Mouse (Mus musculus): Measurements from ENCODE around the gene St3gal3.
A peak's percentile ranks its signal among the peaks of the same experiment; 100 is the strongest.

St3gal3 gene

GRCm38 (mm10) chr4:118085025-118085424 is 49.7 kb downstream of the St3gal3 start:
- DNase-seq: no peak

- peak; percentile 89 for DNase-seq
Measured at GRCm38 (mm10) chr4:118083217-118083951, 51.3 kb downstream of the St3gal3 start.

GRCm38 (mm10) chr4:118081608-118082331 is 52.9 kb downstream of the St3gal3 start:
- no peak for DNase-seq

GRCm38 (mm10) chr4:118080481-118080880 is 54.2 kb downstream of the St3gal3 start:
- no peak for DNase-seq

- DNase-seq: no peak
Measured at GRCm38 (mm10) chr4:118079195-118079594, 55.5 kb downstream of the St3gal3 start.

- no peak for DNase-seq
Measured at GRCm38 (mm10) chr4:118078576-118078975, 56.1 kb downstream of the St3gal3 start.

- peak; percentile 49 for DNase-seq
Measured at GRCm38 (mm10) chr4:118077293-118077752, 57.4 kb downstream of the St3gal3 start.

- no peak for DNase-seq
Measured at GRCm38 (mm10) chr4:118076648-118077047, 58.1 kb downstream of the St3gal3 start.

GRCm38 (mm10) chr4:118075343-118075742 is 59.4 kb downstream of the St3gal3 start:
- no peak for DNase-seq

GRCm38 (mm10) chr4:118074236-118074635 is 60.5 kb downstream of the St3gal3 start:
- no peak for DNase-seq

GRCm38 (mm10) chr4:118073128-118073527 is 61.6 kb downstream of the St3gal3 start:
- no peak for DNase-seq

GRCm38 (mm10) chr4:118071891-118072290 is 62.8 kb downstream of the St3gal3 start:
- DNase-seq: no peak

- DNase-seq: no peak
Measured at GRCm38 (mm10) chr4:118070255-118071234, 64.2 kb downstream of the St3gal3 start.

- no peak for DNase-seq
Measured at GRCm38 (mm10) chr4:118061809-118062463, 72.8 kb downstream of the St3gal3 start.

- no peak for DNase-seq
Measured at GRCm38 (mm10) chr4:118060915-118061530, 73.7 kb downstream of the St3gal3 start.

- no peak for DNase-seq
Measured at GRCm38 (mm10) chr4:118059816-118060475, 74.8 kb downstream of the St3gal3 start.

- peak; percentile 44 for DNase-seq
Measured at GRCm38 (mm10) chr4:118058116-118058677, 76.5 kb downstream of the St3gal3 start.

GRCm38 (mm10) chr4:118057076-118057475 is 77.6 kb downstream of the St3gal3 start:
- DNase-seq: no peak

- no peak for DNase-seq
Measured at GRCm38 (mm10) chr4:118054615-118055014, 80.1 kb downstream of the St3gal3 start.

- DNase-seq: no peak
Measured at GRCm38 (mm10) chr4:118053904-118054303, 80.8 kb downstream of the St3gal3 start.
